Mouse (Mus musculus): ENCODE results near the gene Blvrb. TPM values are rescaled to one million over a fixed set of nuclear protein-coding genes. Genes with fewer than 3 reads are reported as not detected.

Gene Blvrb
- total and polyA plus RNA-seq, 3 experiments = 210 to 245 TPM; not detected in 1

DNA sequence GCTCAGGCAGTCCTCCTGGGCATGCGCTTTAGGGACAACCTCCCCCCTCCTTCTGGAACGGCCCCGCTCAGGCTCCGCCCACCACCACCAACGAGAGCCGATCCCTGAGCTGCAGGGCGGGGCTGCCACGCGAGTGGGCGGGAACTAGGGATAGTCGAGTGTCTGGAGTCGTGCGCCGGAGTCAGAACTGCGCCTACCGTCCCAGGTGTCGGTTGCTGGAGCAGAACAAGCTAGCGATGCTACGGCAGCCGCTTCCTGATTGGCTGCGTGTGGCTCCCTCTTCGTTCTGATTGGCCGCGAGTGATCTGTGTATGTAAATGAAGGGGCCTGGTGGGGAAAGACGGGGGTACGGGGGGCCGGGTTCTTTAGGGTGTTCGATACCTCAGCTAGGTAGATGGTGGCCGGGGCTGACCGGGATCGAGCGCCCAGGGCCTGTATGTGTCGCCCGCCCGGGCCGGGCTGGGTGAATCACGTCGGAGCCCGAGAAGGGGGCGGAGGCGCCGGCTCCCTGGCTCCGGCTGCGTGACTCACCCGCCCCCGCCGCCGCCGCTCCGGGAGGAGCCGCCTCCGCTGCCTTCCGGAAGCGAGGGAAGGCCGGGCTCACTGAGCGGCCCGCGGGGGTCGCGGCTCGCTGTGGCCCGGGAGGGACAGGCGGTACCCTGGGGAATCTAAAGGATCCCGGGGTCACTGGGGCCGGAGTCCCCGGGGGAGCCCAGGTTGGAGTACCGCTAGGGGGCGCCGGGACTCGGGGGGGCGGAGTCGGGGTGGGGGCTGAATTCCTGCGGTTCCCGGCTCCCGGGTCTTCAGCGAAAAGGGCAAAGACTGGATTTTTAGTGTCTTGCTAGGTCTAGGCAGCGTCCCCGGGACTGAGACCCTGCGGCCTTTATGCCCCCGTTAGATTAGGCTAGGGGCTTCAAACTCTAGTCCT lies 39.3 kb downstream of the Blvrb start, which contains the start of gene Sertad1 (continued):
- TF ChIP-seq UBTF (IDR thresholded peaks at IDR 0.05; ENCODE audit: borderline replicate concordance, insufficient read depth, low read depth, low read length) (no peak), NELFE (IDR thresholded peaks at IDR 0.05; ENCODE audit: low read depth, low read length) (peak; percentile 98), TAL1 (IDR thresholded peaks at IDR 0.05; ENCODE audit: low read length) (no peak), GABPA (IDR thresholded peaks at IDR 0.05; ENCODE audit: low read depth, low read length) (no peak), HCFC1 (IDR thresholded peaks at IDR 0.05; ENCODE audit: low read depth, low read length) (peak; percentile 33)

GRCm38 (mm10) chr7:27487740-27488268 lies 40.0 kb downstream of the Blvrb start:
- H3K4me1 ChIP-seq (ENCODE audit: control insufficient read depth in 1 of 2, insufficient read depth in 2 of 2, low read length in 2 of 2) = peaks cover 13 to 32% of the 10 kb centered on the region in 2 experiments
- H3K4me3 ChIP-seq (ENCODE audit: control insufficient read depth in 1 of 2, insufficient read depth in 1 of 2, low read depth in 2 of 2, low read length in 2 of 2) = peak overlapping the region; percentile 84 to 94
- TF ChIP-seq BHLHE40 (IDR thresholded peaks at IDR 0.05; ENCODE audit: borderline replicate concordance, low read depth, low read length) (no peak), CTCF (IDR thresholded peaks at IDR 0.05 in 2 of 3, conservative IDR thresholded peaks at IDR 0.05 in 1 of 3; ENCODE audit: control insufficient read depth in 1 of 3, insufficient read depth in 1 of 3, low read depth in 2 of 3, low read length in 3 of 3, poor library complexity in 1 of 3, severe bottlenecking in 1 of 3) (no peak), NRF1 (IDR thresholded peaks at IDR 0.05; ENCODE audit: insufficient read depth, low read depth, low read length, poor library complexity, severe bottlenecking) (peak; percentile 64), TCF12 (IDR thresholded peaks at IDR 0.05; ENCODE audit: low read depth, low read length) (0 out of 2 replicates have a peak, but pooled peaks have one; percentile 20), ZNF384 (IDR thresholded peaks at IDR 0.05; ENCODE audit: low read depth, low read length) (peak; percentile 93), RCOR1 (IDR thresholded peaks at IDR 0.05; ENCODE audit: low read depth, low read length) (no peak), SIN3A (IDR thresholded peaks at IDR 0.05; ENCODE audit: low read length) (no peak)
- peak; percentile 76 for DNase-seq (ENCODE audit: low read depth, low spot score)
- H3K9ac ChIP-seq (ENCODE audit: control insufficient read depth, low read depth, low read length, poor library complexity, severe bottlenecking) = peak overlapping the region; percentile 87
- peaks cover 11% of the 10 kb centered on the region for H3K79me2 ChIP-seq (ENCODE audit: control insufficient read depth, insufficient read depth, low read length, poor library complexity)
- H3K9me3 ChIP-seq (replicated peaks; ENCODE audit: insufficient read depth, low read length) = no peaks in the 10 kb centered on the region
- peak overlapping the region; percentile 78 for H3K27ac ChIP-seq (ENCODE audit: control insufficient read depth, low read depth, low read length)
- H3K36me3 ChIP-seq (ENCODE audit: control insufficient read depth in 1 of 2, insufficient read depth in 2 of 2, low read length in 2 of 2) = peaks cover 0 to 38% of the 10 kb centered on the region in 2 experiments; a peak in 2 of 4 replicates
- H3K27me3 ChIP-seq (ENCODE audit: control insufficient read depth in 1 of 2, insufficient read depth in 2 of 2, low read length in 2 of 2) = no peaks in the 10 kb centered on the region

- Histone ChIP-seq H3K9ac (ENCODE audit: control insufficient read depth, low read depth, low read length, poor library complexity, severe bottlenecking) (no peak overlapping the region), H3K4me3 (ENCODE audit: control insufficient read depth in 1 of 2, insufficient read depth in 1 of 2, low read depth in 2 of 2, low read length in 2 of 2) (no peak overlapping the region), H3K4me1 (ENCODE audit: control insufficient read depth in 1 of 2, insufficient read depth in 2 of 2, low read length in 2 of 2) (peaks cover 13 to 26% of the 10 kb centered on the region in 2 experiments), H3K79me2 (ENCODE audit: control insufficient read depth, insufficient read depth, low read length, poor library complexity) (peaks cover 11% of the 10 kb centered on the region), H3K27me3 (ENCODE audit: control insufficient read depth in 1 of 2, insufficient read depth in 2 of 2, low read length in 2 of 2) (no peaks in the 10 kb centered on the region), H3K27ac (ENCODE audit: control insufficient read depth, low read depth, low read length) (peak overlapping the region; percentile 73; the same call in 1 of the 2 replicates), H3K9me3 (replicated peaks; ENCODE audit: insufficient read depth, low read length) (no peaks in the 10 kb centered on the region), H3K36me3 (ENCODE audit: control insufficient read depth in 1 of 2, insufficient read depth in 2 of 2, low read length in 2 of 2) (peaks cover 0 to 27% of the 10 kb centered on the region in 2 experiments; a peak in 2 of 4 replicates)
- TF ChIP-seq GATA1 (IDR thresholded peaks at IDR 0.05; ENCODE audit: low read depth, low read length) = no peak
- TF ChIP-seq USF2 (IDR thresholded peaks at IDR 0.05; ENCODE audit: borderline replicate concordance in 1 of 2, insufficient read depth in 1 of 2, low read depth in 1 of 2, low read length in 2 of 2) = no peak
- TF ChIP-seq MAX (IDR thresholded peaks at IDR 0.05; ENCODE audit: low read length) = no peak
- no peak for TF ChIP-seq ELF1 (IDR thresholded peaks at IDR 0.05; ENCODE audit: low read depth, low read length)
- TF ChIP-seq JUND (IDR thresholded peaks at IDR 0.05; ENCODE audit: low read depth, low read length) = no peak
- TF ChIP-seq NELFE (IDR thresholded peaks at IDR 0.05; ENCODE audit: low read depth, low read length) = no peak
- no peak for TF ChIP-seq ETS1 (IDR thresholded peaks at IDR 0.05; ENCODE audit: low read depth, low read length)
- no peak for TF ChIP-seq TBP (IDR thresholded peaks at IDR 0.05; ENCODE audit: low read depth, low read length)
- TF ChIP-seq SMC3 (IDR thresholded peaks at IDR 0.05; ENCODE audit: low read depth, low read length) = no peak
- no peak for TF ChIP-seq POLR2A (IDR thresholded peaks at IDR 0.05; ENCODE audit: control insufficient read depth in 1 of 2, insufficient read depth in 1 of 2, low read depth in 1 of 2, low read length in 2 of 2, poor library complexity in 1 of 2)
- no peak for TF ChIP-seq ZMIZ1 (IDR thresholded peaks at IDR 0.05; ENCODE audit: low read depth, low read length)
- no peak for TF ChIP-seq MYB (IDR thresholded peaks at IDR 0.05; ENCODE audit: low read depth, low read length)
- TF ChIP-seq MAFK (IDR thresholded peaks at IDR 0.05; ENCODE audit: borderline replicate concordance, low read depth, low read length) = no peak
- no peak for TF ChIP-seq TAL1 (IDR thresholded peaks at IDR 0.05; ENCODE audit: low read length)
- no peak for TF ChIP-seq TCF12 (IDR thresholded peaks at IDR 0.05; ENCODE audit: low read depth, low read length)
- no peak for DNase-seq (ENCODE audit: low read depth, low spot score)
Observed at GRCm38 (mm10) chr7:27489270-27489869, 41.6 kb downstream of the Blvrb start.
